Mouse (Mus musculus) Muller cell, postnatal 12 days (primary cell): Measurements from ENCODE around the gene Phf20.
"Not testable (repeated sequence)": the region's sequence is repeated elsewhere in the genome, so short reads cannot be mapped to it uniquely, and the experiment has no call there.

ENCODE experiments used
- DNase-seq: peaks from one replicate; pipeline ENCODE4 v3.0.0-alpha.2; 2015; ENCODE audit errors: inconsistent ontology term

The Phf20 gene

DNA sequence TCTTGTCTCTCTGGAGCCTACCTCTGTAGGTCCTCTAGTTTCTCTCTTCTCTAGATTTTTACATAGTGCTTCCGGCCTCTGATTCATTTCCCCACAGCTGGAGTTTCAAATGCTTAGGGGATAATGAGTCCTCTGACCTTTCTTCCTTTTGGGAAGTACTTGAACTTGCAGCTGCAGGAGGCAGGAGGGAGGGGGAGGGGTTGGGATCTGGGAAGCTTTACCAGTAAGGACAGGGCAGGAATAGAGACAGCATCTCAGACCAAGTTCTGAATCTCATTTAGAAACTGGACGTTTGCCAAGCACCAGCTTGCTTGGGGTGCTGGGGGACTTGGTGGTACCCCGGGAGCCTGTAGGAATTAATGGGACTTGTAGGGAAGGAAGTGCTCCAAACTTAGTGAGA is 3.7 kb downstream of the Phf20 start:
- no peak for DNase-seq

DNA sequence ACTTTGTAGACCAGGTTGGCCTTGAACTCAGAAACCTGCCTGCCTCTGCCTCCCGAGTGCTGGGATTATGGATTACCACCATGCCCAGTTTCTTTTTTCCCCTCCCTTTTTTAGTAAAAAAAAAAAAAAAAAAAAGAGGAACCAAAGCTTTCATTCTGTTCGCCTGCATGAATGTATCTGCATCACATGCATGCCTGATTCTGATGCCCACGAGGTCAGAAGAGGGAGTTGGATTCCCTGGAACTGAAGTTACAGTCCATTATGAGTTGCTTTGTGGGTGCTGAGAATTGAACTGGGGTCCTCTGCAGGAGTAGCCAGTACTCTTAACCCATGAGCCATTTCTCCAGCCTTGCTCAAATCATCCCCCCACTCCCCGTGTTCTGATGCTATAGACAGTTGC is 5.2 kb downstream of the Phf20 start:
- DNase-seq: no peak

DNA sequence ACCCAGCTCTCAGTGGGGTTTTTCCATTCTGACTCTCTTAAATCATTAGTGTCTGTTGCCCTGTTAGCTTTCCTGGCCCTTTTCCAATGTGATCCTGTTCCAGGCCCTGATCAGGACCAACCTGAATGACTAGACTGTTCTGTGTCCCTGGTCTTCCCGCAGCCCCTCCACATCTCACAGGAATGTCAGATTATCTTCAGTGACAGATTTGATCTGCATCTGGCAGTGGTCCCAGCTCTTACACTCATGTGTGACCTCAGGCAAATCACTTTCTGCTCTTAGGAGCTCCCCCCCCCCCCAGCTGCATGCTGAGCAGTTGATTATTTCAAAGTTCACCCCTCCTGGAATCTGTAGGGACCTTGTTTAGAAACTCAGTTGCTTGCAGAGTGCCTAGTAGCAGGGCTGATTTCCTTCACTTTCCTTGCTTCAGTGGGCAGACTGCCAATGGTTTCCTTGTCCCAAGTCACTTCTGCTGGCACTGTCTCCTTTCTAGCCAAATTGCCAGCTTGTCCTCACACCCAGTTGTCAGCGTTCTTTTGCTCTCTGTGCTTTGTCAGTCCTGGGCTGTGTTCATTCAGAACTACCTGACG is 6.7 kb downstream of the Phf20 start:
- peak; percentile 86 for DNase-seq

DNA sequence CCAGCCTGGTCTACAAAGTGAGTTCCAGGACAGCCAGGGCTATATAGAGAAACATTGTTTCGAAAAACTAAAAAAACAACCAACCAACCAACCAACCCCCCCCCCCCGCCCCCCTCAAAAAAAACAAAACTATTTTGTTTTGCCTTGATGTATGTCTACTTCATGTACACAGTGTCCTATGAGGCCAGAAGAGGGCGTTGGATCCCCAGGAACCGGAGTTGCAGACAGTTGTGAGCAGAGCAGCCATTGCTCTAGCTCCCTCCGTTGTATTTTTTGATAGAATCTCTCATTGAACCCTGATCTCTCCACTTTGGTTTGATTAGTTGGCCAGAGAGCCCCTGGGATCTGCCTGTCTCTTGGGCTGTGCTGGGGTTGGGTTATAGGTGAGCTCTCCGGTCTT is 7.7 kb downstream of the Phf20 start:
- DNase-seq: no peak

DNA sequence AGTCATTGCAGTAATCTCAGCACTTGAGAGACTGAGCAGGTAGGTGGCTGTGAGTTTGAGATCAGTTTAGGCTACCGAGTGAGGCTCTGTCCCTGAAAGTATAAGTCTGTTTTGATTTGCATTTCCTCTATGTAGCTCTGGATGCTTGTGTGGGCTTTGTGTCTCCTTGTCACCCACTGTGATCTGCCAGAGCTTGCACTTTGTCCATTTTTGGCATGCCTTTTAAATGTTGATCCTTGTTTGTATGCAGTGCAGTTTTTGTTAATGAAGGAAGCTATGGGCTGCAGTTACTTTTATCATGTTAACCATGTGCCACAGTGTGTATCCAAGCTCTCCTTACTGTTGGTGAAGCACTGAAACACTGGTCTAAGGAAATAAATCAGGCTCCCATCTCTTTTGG is 21.5 kb downstream of the Phf20 start:
- DNase-seq: no peak

GRCm38 (mm10) chr2:156222100-156222499 is 25.8 kb downstream of the Phf20 start:
- no peak for DNase-seq

GRCm38 (mm10) chr2:156224043-156224442 is 27.8 kb downstream of the Phf20 start:
- DNase-seq: no peak

DNA sequence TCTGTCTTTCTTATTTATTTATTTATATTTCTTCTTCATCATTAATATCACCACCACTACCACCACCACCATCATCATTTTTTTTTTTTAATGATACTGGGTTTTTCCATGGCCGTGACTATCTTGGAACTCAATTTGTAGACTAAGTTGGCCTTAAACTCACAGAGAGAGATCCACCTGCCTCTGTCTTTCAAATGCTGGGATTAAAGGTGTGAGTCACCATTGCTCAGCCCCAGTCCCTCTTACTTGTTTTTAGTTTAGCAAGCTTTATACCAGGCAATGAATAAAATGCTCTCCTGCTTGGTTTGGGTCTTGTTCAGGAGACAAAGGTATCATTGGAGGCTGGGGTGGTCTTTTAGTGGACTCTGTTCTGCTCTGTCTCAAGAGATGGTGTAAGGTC is 31.4 kb downstream of the Phf20 start:
- no peak for DNase-seq

DNA sequence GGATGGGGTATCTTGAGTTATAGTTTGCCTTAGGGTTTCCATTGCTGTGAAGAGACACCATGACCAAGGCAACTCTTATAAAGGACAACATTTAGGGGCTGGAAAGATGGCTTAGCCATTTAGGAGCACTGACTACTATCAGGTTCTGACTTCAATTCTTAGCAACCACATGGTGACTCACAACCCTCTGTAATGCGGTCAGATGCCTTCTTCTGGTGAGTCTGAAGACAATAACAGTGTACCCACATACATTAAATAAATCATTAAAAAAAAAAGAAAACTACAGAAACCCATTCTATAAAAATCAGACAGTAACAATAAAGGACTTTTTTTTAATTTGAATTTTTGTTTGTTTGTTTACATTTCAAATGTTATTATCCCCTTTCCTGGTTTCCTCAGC is 32.9 kb downstream of the Phf20 start:
- DNase-seq: no peak

- DNase-seq: no peak
These were observed 35.1 kb downstream of the Phf20 start for GRCm38 (mm10) chr2:156231340-156231739.

- DNase-seq: peak; percentile 27
These were observed 37.1 kb downstream of the Phf20 start for GRCm38 (mm10) chr2:156233275-156233948.

DNA sequence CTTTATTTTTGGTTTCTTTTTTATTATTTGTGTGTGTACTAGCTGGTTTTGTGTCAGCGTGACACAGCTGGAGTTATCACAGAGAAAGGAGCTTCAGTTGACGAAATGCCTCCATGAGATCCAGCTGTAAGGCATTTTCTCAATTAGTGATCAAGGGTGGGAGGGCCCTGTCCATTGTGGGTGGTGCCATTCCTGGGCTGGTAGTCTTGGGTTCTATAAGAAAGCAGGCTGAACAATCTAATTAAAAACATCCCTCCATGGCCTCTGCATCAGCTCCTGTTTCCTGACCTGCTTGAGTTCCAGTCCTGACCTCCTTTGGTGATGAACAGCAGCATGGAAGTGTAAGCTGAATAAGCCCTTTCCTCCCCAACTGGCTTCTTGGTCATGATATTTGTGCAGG is 37.8 kb downstream of the Phf20 start:
- DNase-seq: not testable (repeated sequence)

DNA sequence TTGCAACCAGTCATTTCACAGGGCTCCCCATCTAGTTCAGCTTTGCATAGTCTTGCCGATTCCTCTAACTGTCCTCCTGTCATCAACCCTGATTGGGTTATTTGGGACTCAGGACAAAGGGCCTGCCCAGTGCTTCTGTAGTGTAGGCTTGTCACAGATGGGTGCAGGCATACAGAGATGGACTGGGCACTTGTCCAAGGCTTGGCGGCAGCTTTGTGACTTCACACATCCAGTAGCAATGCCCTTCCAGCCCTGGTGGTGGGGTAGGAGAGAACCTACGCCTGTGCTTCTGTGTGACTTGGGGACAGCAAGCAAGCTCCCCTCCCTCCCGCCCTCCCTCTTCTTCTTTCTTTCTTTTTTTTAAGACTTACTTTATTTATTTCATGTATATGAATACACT is 39.6 kb downstream of the Phf20 start:
- peak; percentile 28 for DNase-seq

- no peak for DNase-seq
These were observed 45.4 kb downstream of the Phf20 start for GRCm38 (mm10) chr2:156241662-156242061.

- no peak for DNase-seq
These were observed 46.7 kb downstream of the Phf20 start for GRCm38 (mm10) chr2:156243011-156243410.

DNA sequence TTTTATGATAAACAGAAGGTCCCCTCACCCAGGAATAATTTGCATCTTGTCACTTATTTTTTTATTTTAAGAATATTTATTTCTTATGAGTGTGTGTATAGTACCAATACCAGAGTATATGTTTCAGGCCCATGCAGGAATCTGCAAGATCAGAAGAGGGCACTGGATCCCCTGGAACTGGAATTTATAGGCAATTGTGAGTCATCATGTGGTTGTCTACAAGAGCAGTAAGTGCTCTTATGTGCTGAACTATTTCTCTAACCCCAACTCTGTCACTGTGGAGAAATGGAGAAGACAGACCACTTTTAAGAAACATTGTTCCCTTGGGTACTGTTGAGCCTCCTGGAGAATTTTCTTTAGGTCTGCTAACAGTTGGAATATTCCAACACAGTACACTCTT is 51.3 kb downstream of the Phf20 start:
- no peak for DNase-seq

DNA sequence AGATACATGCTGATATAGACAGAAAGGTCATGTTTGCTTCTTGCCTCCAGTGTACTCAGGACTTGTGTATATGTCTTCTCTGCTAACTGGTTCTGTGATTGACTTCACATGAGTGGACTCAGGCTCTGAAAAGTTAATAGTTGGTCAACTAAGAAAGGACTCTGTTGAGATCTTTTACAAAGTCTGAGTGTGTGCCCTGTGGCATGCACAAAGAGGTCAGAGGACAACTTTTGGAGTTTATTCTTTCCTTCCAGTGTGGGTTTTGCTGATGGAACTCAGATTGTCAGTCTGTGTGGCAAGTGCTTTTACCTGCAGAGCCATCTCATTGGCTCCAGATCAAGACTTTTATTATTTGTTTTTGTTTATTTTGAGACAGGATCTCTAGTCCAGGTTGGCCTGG is 54.5 kb downstream of the Phf20 start:
- DNase-seq: no peak

- no peak for DNase-seq
These were observed 55.0 kb downstream of the Phf20 start for GRCm38 (mm10) chr2:156251291-156251690.

GRCm38 (mm10) chr2:156257051-156257450 is 60.8 kb downstream of the Phf20 start:
- peak; percentile 41 for DNase-seq

DNA sequence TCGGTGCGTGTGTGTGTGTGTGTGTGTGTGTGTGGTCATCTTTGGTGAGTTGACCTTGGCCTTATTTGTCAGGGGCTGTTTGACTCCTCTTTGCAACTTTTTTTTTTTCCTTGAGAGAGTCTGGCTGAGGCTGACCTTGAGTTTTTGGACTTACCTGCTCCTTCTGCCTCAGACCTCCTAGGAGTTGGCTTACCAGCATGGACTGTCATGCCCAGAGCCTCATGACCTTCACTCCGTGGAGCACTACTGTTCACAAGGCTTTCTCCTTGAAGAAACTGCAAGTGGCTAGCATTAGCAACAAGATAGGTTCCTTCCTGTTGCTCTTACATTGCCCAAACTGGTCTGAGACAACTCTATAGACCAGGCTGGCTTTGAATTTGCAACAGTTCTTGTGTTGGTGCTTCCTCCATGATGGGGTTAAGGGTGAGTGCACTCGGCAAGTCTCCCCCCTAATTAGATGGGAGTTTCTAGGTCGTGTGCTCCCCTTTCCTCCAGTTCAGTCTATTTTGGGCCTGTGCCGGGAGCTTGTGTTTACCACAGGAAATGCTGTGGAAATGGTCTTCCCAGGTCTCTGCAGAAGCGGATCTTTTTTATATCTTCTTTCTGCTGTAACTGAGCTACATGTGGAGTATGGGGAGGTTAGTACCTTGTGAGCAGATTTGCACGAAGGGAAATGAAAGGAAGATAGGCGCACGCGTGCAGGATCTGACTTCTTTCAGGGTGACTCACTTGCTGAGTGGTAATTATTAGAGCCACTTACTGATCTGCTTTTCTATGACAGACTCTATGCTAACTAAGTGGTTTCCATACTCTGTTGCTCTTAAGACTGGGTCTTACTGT is 61.9 kb downstream of the Phf20 start:
- peak; percentile 52 for DNase-seq

GRCm38 (mm10) chr2:156260968-156261367 is 64.7 kb downstream of the Phf20 start:
- no peak for DNase-seq

DNA sequence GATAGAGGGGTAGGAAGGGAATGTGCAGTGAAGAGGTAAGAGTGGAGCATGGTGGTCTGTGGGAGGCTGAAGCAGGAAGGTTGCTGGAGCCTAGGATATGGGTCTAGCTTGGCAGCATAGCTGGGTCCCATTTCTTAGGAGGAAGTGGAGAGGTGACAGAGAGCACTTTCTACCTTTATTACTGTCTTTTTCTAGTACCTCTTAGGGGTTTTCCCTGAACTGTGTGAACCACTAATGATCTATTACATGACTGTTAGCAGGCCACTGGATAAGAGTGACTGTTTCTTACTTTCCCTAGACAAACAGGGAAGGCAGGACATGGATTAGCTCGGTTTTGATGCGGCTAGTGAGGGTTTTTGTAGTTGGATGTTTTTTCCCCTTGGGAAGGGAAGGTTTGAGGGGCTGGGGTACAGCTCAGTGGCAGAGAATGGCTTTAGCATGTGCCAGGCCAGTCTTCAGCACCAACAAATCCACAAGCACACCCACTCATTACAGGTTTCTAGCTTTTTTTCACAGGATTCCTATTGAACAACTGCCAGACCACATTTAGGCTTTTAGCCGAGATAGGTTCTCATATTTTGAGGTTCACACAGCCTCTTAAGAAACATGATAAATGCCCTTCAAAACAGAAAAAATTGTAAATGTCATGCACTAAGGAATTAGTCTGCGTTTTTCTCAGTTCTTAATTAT is 67.1 kb downstream of the Phf20 start:
- no peak for DNase-seq
